Mouse (Mus musculus) left cerebral cortex, adult 2 months (tissue): ENCODE results near the gene Efhd2. TPM values are rescaled to one million over a fixed set of nuclear protein-coding genes. Genes with fewer than 3 reads are reported as not detected.

Source experiments
- DNase-seq, 2 experiments: peaks; one replicate each; pipeline ENCODE4 v3.0.0; 2021 to 2022; ENCODE audit warnings: low spot score in 2 of 2, mixed read lengths in 1 of 2; ENCODE audit errors: extremely low spot score in 1 of 2
- H3K27ac ChIP-seq: fragments of 200-600 bp; 2 replicates; pipeline ENCODE4 v1.8.1; 2022
- H3K4me3 ChIP-seq: fragments of 200-600 bp; 2 replicates; pipeline ENCODE4 v1.8.1; 2022
- CTCF ChIP-seq: fragments of 200-600 bp; IDR thresholded peaks from 2 replicates; pipeline ENCODE4 v1.8.1; 2022; ENCODE audit warnings: antibody characterized with exemption, mild to moderate bottlenecking, moderate library complexity
- intact Hi-C: fragments of 180-260 bp; cut with DNase I; formaldehyde crosslinking; loops from one replicate; pipeline ENCODE4 v1.15.1; 2025
- total RNA-seq, 2 experiments: library from RNA; stranded (reverse); gene quantifications; 2 replicates each; pipeline ENCODE4 v1.2.3; 2021

The Efhd2 gene
- total RNA-seq, 2 experiments from 2014 or later = 271 to 279 TPM

DNA sequence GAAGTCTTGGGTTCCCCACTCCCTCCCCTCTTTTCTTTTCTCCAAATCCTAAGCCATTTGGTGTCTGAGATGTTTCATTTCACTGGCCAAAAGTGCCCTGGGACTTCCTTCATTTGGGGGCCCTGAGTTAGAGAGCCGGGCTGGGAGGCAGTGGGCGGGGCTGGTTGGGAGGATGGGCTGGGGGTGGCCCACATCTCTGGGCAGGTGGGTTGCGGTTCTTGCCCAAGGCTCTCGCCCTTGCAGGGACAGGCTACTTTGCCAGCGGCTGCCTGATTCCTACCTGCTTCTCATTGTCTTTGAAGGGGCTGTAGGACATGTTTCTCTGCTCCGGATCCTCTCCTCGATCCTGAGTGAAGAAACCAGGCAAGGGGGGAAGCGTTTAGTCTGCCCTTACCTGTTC lies 24.2 kb upstream of the Efhd2 start:
- no peak for TF ChIP-seq CTCF
- Histone ChIP-seq H3K27ac (no peak overlapping the region), H3K4me3 (no peak overlapping the region)
- intact Hi-C loops = no loop called here
- DNase-seq = no peak

DNA sequence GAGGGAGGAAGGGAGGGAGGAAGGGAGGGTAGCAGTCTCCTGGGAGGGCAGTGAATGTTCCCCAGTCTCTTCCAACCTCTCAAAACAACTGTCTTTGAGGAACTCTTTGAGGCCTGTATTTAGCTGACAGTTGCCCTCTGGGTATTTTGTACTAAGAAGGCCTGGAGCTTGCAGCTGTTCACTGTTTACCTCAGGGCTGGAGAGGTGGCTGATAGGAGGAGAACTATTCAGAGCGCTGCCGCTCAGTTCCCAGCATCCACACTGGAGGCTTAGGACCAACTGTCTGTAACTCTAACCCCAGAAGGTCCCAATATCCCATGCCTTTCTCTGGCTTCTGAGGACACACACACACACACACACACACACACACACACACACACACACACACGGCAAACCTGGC lies 23.1 kb upstream of the Efhd2 start:
- intact Hi-C loops = no loop called here
- H3K4me3 ChIP-seq = no peak overlapping the region
- no peak for TF ChIP-seq CTCF
- no peak for DNase-seq
- no peak overlapping the region for H3K27ac ChIP-seq

DNA sequence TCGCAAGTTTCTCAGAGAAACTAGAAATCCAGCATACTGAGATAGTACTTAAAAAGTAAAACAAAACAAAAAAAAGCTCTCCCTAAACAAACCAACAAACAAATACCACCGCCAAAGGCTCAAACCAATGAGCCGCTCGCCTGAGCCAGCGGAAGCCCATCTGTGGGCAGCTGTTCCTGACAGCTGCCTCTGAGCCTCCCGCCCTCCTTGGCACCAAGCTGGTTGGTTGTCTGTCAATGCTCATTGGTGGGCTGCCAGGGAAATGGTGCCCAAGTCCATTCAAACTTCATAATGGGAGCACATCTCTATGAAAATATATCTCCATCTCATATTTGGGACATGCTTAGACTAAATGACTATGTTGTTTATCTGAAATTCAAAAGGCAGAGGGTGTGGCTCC lies 22.5 kb upstream of the Efhd2 start:
- Histone ChIP-seq H3K4me3 (no peak overlapping the region), H3K27ac (no peak overlapping the region)
- intact Hi-C loops = no loop called here
- DNase-seq = no peak
- no peak for TF ChIP-seq CTCF

DNA sequence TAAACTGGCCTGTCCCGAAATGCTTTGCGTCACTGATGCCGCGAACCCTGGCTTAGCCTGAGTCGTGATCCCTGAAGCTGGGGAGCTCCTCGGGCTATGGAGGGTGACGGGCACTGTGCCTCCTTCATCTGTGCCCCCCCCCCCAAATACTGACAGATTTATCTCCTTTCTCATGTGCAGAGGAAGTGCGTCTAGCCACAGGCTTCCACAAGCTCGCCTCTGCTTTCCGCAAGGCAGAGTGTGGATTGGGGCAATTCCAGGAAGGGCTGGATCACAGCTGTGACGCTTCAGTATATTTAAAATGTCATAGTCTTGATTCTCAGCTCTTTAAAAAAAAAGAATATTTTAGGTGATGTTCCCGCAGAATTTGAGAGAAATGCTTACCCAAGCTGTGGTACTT lies 21.1 kb upstream of the Efhd2 start:
- Histone ChIP-seq H3K27ac (peak overlapping the region; percentile 72), H3K4me3 (no peak overlapping the region)
- DNase-seq = no peak
- intact Hi-C loops = no loop called here
- no peak for TF ChIP-seq CTCF

DNA sequence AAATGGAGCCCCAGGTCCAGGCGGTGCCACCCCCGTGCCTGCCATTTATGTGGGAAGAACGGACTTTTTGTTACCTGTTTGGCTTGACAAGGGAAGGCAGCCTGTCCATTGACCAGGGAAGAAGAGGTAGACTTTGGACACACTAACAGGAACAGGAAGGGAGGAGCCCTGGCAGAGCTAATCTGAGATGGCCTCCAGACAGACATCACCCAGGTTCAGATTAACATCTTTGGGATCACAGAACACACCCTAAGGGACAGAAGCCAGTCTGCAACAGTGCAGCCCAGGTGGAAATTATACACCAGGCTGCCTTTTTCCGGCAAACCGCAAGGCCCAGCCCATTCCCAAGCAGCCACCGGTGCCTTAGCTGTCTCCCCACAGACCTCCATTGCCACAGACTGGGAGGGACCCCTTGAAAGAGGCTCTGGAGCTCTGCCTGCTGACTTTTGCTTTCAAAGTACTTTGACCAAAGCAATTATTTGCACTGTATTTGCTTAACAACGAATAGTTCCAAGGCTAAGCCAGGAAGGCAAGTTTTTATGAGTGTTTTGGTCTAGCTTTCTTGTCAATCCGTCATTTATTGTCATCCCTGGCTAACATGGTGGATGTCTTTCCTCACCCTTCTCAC lies 18.6 kb upstream of the Efhd2 start:
- DNase-seq = no peak
- intact Hi-C loops = no loop called here
- H3K27ac ChIP-seq = no peak overlapping the region
- no peak overlapping the region for H3K4me3 ChIP-seq
- no peak for TF ChIP-seq CTCF

DNA sequence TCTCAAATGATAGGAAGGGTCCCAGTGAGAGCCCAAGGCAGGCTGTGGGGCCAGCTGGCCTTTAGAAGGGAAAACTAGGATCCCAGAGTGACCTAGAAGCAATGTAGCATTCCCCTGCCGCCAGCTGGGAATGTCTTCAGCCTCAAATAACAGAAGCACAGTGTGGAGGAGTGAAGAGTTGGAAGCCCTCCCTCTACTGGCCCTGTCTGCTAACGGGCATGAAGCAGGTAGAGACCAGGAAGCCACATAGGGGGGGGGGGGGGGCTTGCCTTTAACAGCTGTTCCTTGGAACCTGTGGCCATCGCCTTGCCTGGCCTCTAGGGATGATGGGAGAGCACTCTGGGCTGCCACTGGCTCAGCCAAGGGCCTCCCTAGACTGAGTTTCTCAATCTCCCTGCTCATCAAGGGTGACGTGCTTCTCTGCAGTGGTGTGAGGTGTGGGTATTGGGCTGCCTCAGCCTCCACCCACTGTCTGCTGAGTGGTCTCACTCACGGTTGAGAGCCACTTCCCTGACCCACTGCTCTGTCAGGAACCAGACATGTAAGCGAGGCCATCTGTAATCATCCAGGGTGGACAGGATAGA lies 11.8 kb upstream of the Efhd2 start:
- peak overlapping the region; percentile 88 for H3K27ac ChIP-seq

DNA sequence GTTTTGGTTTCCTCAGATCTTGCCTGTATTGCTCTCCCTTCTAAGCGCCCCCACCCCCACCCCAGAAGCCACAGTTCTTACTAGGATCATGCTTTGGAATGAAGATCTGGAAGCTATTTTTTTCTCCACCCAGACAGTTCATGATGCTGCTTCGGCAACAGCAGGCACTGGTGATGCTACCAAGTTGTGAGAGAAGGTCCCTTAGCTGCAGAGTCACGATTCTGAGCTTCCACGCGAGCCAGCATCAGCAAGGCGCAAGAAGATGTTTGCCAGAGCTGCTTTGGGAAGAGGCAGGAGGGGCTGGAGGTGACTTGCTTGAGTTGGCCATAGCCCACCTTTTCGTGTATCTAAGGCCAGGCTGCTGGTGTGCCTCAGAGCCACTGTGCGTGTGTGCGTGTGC lies 10.7 kb upstream of the Efhd2 start:
- peak overlapping the region; percentile 86 for H3K27ac ChIP-seq
- DNase-seq = peak in 1 of 2 experiments; percentile 63

More for the DNA sequence above, 11.8 kb upstream of the Efhd2 start:
- H3K4me3 ChIP-seq = no peak overlapping the region
- intact Hi-C loops = no loop called here
- peak; percentile 11 for TF ChIP-seq CTCF
- no peak for DNase-seq

DNA sequence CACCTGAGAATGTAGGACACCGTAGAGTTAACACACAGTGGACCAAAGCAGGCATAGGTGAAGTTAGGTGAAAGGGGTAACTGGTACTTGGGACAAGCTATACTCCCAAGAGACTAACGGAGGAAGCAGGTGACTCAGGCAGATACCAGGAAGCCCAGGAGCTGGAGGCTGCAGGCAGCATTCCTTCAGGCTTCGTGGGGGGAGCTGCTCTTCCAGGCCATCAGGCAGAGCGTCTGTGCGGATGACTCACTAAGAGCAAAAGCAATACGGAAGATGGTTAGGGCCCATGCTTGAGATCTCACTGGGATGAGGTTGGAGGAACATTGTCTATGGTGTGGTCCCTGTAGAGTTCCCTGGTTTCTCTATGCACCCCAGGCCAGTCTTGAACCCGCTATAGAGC lies 8.1 kb upstream of the Efhd2 start:
- Histone ChIP-seq H3K4me3 (no peak overlapping the region), H3K27ac (peak overlapping the region; percentile 67; the same call in 1 of the 2 replicates)
- no peak for DNase-seq
- intact Hi-C loops = no loop called here
- TF ChIP-seq CTCF = no peak

More for the DNA sequence above, 10.7 kb upstream of the Efhd2 start:
- no peak overlapping the region for H3K4me3 ChIP-seq
- TF ChIP-seq CTCF = no peak
- intact Hi-C loops = no loop called here

DNA sequence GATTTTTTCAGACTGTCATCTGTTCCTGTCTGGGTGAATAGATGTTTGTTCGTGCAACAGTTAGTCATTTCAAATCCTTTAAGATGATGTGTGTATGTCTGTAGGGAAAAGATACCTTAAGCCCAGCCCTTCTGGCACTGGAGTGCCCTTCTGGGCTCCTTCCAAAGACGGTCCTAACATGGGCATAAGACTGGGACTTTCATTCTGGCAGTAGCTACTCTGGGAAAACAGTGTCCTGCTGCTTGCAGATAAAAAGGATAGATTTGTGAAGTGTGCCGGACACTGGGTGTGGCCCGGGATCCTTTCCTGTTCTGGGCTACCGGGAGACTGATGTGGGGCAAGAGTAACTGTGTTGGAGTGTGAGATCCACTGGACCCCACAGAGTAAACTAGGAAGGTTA lies 7.2 kb upstream of the Efhd2 start:
- TF ChIP-seq CTCF = no peak
- intact Hi-C loops = no loop called here
- peak overlapping the region; percentile 67; the same call in 1 of the 2 replicates for H3K27ac ChIP-seq
- no peak overlapping the region for H3K4me3 ChIP-seq
- DNase-seq = no peak

DNA sequence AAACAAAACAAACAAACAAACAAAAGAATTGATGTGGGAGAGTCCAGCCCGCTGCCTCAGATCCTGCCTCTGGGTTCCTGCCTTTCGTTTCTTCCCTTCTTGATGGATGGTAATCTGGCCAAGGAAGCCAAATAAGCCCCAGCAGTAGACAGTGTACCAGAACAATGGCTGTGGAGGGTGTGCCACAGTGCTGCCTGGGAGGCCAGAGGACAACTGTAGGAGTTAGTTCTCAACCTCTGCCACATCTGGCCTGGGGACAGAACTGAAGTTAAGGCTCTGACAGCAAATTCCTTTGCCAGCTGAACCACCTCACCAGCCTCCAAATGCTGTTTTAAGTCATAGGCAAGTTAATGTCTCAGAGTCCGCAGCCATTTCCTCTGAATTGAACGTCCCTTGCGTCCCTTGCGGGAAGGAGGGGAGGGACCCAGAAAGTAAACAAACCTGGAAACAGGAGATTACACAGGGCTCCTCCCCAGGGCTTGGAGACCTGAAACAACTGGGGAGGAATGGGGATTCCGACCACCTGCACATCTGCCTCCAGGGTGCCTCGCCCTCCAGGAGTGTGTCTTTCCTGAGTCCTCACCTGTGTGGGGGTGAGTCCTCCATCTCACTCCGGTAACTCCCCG lies 6.7 kb upstream of the Efhd2 start:
- no peak overlapping the region for H3K4me3 ChIP-seq
- TF ChIP-seq CTCF = no peak
- intact Hi-C loops = no loop called here
- H3K27ac ChIP-seq = no peak overlapping the region
- no peak for DNase-seq

DNA sequence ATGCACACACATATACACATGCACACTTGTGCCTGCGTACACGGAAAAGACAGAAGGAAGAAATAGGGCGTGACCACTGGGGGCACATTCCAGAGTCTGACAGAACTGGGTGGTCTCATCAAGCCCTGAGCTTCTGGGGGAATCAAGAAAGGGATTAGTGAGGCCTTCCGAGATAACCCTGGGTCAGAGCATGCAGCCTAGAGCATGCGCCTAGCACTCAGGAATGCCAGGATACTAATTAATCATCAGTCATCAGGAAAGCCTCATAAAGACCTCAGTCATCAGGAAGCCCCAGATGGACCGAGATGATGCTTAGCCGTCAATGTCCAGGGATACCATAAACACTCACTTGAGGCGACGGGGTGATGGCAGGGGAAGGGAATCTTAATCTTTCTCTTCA lies 5.2 kb upstream of the Efhd2 start:
- intact Hi-C loops = no loop called here
- no peak for DNase-seq
- no peak for TF ChIP-seq CTCF
- Histone ChIP-seq H3K27ac (peak overlapping the region; percentile 61), H3K4me3 (no peak overlapping the region)

DNA sequence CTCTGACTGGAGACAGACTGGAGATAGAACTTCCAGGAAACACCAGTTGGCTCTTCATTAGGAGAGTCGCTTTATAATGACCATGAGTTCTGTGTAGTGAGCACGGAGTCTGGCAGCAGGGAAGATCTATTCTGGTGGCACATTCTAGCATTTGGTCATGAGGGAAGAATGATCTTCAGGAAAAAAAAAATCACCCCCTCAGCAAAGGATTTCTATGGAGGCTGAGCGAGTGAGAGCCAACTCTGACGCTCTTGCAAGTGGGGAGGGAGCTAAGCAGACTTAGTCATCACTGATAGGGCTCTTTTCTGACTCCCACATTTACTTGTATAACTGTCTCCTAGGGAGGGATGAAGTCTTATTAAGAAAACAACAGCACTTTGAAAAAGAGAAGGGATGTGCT lies 4.4 kb upstream of the Efhd2 start:
- Histone ChIP-seq H3K27ac (peak overlapping the region; percentile 88), H3K4me3 (no peak overlapping the region)
- no peak for TF ChIP-seq CTCF
- no peak for DNase-seq
- intact Hi-C loops = no loop called here

DNA sequence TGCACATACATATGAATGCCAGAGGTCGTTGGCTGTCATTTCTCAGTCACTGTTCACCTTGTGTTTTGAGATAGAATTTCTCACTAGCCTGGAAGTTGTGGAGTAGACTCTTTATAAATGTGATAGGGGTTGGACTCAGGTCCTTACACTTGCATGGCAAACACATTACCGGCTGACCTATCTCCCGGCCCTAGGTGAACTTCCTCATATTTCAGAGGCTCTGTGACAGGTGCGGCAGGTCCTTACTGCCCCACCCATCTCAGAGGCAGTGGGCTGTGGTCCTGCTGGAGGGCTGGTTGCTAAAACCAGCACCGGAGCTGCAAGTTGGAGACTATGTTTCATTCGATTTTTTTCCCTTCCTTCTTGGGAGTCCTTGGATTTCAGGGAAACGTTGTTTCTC lies 3.9 kb upstream of the Efhd2 start:
- Histone ChIP-seq H3K27ac (peak overlapping the region; percentile 88), H3K4me3 (no peak overlapping the region)
- no peak for DNase-seq
- intact Hi-C loops = no loop called here
- TF ChIP-seq CTCF = no peak
